Mouse (Mus musculus) heart, adult 2 months (tissue): ENCODE measurements around the gene 3100002H09Rik.

ENCODE experiments used
- CTCF ChIP-seq: fragments of 200-600 bp; IDR thresholded peaks from 2 replicates; pipeline ENCODE4 v1.8.1; 2022; ENCODE audit warnings: antibody characterized with exemption, mild to moderate bottlenecking, moderate library complexity
- EP300 ChIP-seq: fragments of 200-500 bp; IDR thresholded peaks from 2 replicates; pipeline ENCODE4 v1.6.1; 2011; ENCODE audit warnings: low read depth, low read length, control low read depth; ENCODE audit not compliant: insufficient read depth

DNA sequence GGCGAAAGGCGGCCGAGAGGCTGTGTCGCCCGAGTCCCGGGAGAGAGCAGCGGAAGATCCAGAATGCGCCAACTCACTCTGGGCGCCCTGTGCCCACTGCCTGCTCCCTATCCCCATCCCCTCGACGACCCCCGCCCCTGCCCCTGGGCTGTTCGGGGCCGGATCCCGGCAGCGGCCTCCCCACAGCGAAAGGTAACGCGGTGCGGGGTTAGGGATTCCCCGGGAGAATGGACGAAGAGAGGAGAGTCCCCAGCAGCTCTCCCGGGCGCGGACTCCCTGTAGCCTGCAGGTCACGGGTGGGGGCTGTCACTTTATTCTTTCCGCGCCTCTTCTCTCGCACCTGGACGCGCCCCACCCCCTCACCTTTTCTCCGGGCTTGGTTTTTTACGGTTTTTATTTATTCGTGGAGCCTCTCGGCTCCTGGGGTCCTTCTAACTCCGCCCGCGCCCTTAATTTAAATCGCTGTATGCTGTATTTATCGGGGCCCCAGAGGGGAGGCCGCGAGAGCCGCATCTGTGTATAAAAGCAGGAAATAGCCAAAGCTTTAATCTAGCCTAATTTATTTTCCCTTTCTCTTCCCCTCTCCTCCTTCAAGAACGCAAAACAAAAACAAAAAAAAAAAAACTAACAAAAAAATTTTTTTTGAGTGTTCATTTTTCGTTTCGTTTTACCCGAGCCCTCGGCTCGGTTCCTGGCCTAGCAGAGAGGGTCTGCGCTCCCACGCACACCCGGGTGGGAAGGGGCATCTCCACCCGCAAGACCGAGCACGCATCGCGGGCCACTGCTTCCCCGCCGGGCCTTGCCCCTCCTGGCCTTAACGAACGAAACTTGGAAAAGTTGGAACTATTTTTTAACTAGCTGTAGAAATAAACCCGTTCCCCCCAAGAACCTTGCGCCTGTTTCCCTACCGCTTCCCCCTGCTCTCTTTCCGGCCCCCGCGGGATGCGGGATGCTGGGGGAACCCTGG lies 48.9 kb upstream of the 3100002H09Rik start:
- TF ChIP-seq EP300: no peak
- TF ChIP-seq CTCF: no peak
